Mouse (Mus musculus) forebrain, embryonic 10.5 days (tissue): ENCODE measurements around the gene Dhx38. TPM values are rescaled to one million over a fixed set of nuclear protein-coding genes. Genes with fewer than 3 reads are reported as not detected.

Experiments
- DNase-seq: peaks from one replicate; pipeline ENCODE4 v3.0.0-alpha.2; 2017; ENCODE audit warnings: low spot score; ENCODE audit errors: extremely low spot score
- H3K27ac ChIP-seq: fragments of 300-500 bp; sonication (generic); 2 replicates; pipeline ENCODE4 v1.5.1; 2016; ENCODE audit warnings: mild to moderate bottlenecking
- H3K27me3 ChIP-seq: fragments of 300-500 bp; sonication (generic); 2 replicates; pipeline ENCODE4 v1.6.1; 2016; ENCODE audit warnings: mild to moderate bottlenecking; ENCODE audit not compliant: poor library complexity, severe bottlenecking
- H3K36me3 ChIP-seq: fragments of 300-500 bp; sonication (generic); replicated peaks from 2 replicates; pipeline ENCODE4 v1.6.1; 2016; ENCODE audit warnings: mild to moderate bottlenecking, moderate library complexity
- H3K4me1 ChIP-seq: fragments of 300-500 bp; sonication (generic); 2 replicates; pipeline ENCODE4 v1.6.1; 2016
- H3K4me3 ChIP-seq: fragments of 300-500 bp; sonication (generic); 2 replicates; pipeline ENCODE4 v1.5.1; 2016; ENCODE audit warnings: mild to moderate bottlenecking, moderate library complexity
- H3K9me3 ChIP-seq: fragments of 300-500 bp; sonication (generic); 2 replicates; pipeline ENCODE4 v1.6.1; 2016; ENCODE audit warnings: mild to moderate bottlenecking, moderate library complexity
- WGBS: fragments of 180-500 bp; shearing (Covaris S2); methylation state at CpG from one replicate; pipeline ENCODE4 v1.1.7; 2016; 5-methylcytosine and 5-hydroxymethylcytosine counted together
- polyA plus RNA-seq: library from polyadenylated mRNA; unstranded; fragments of >200 nt; fragmentation: Nextera tagmentation; extraction: Ambion mirVana; gene quantifications from 2 replicates; pipeline ENCODE4 v1.2.1, GENCODE M21; 2016

Gene Dhx38
- polyA plus RNA-seq, 1 experiment from 2014 or later: 38.9 TPM

DNA sequence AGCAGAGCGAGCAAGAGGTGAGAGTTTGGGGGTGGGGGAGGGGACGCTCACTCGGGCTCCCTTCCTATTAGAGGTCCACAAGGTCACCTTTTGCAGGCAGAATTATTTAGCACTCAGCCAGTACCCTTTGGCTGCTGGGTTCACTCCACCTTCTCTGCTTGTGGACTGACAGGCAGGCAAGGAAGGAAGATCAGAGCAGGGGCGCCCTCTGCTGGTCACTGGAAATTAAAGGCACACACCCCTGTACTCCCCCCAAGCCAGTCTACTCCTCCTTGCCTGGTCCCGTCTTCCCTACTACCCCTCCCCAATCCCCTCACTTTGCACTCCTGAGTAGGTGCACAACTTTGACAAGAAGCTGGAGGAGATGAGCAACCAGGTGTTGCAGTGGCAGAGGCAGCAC is 29.0 kb downstream of the Dhx38 start:
- Histone ChIP-seq H3K27ac (peak overlapping the region; percentile 20; the same call in 1 of the 2 replicates), H3K36me3 (no peaks in the 10 kb centered on the region), H3K4me3 (peak overlapping the region; percentile 25; the same call in 1 of the 2 replicates), H3K27me3 (no peaks in the 10 kb centered on the region), H3K4me1 (peaks cover 12% of the 10 kb centered on the region), H3K9me3 (no peaks in the 10 kb centered on the region)
- DNase-seq: peak; percentile 85
- WGBS: 3% methylated on average over 5 of the region's 5 CpGs

DNA sequence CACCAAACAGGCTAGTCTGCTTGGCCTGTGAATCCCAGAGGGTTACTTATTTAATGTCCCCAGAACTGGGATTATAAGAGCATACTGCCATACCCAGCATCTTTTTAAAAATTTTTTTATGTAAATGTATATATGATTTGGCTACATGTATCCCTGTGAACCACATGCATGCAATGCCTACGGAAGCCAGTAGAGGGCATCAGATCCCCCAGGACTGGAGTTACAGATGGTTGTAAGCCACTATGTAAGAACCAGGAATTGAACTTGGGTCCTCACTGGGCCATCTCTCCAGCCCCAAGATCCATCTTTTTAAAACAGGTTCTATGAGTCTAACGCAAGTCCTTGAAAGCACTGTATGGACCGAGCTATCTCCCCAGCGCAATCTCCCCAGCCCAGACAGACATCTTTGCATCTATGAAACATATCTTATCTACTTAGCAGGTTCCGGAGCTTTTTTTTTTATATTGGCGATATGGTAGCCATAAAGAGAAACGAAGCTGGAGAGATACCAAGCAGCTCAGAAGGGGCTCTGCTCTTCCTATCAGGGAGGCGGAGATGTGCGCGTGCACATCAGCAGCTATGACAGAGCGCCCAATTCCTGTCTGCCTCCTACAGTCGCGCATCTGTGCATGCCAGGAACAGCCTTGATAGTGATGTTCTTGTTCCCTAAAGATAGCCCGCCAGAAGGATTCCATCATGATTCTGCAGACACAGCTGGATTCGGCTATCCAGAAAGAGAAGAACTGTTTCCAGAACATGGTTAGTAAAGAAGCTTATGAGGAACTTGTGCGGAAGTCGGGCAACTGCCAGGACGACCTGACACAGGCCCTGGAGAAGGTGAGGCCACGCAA is 30.3 kb downstream of the Dhx38 start:
- peak; percentile 39 for DNase-seq
- no peak overlapping the region for H3K4me3 ChIP-seq
- H3K27me3 ChIP-seq: no peaks in the 10 kb centered on the region
- H3K4me1 ChIP-seq: peaks cover 13% of the 10 kb centered on the region
- WGBS: 87% methylated on average over 19 of the region's 19 CpGs
- H3K27ac ChIP-seq: no peak overlapping the region
- no peaks in the 10 kb centered on the region for H3K9me3 ChIP-seq
- H3K36me3 ChIP-seq: no peaks in the 10 kb centered on the region

DNA sequence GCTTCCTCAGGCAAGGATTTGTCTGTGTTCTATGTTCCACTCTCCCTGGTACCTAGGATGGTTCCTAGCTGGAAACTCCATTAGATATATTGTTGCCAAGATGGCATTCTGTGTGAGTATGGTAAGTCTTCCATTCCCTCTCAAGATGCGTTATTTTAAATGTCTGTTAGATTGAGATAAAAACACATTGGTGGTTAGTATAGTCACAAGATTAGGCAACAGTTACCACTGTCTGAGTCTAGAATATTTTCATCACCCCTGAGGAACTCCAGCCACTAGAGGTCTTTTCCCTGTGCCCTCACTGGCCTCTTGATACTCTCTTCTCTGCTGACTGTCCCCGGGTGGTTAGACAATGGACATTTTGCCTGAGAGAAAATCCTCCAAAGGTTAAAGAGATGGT is 41.7 kb downstream of the Dhx38 start:
- no peak overlapping the region for H3K4me3 ChIP-seq
- no peak for DNase-seq
- 81% methylated on average over 2 of the region's 2 CpGs for WGBS
- H3K4me1 ChIP-seq: 0 out of 2 replicates have a peak, but pooled peaks cover 4% of the 10 kb centered on the region
- H3K9me3 ChIP-seq: 0 out of 2 replicates have a peak, but pooled peaks cover 3% of the 10 kb centered on the region
- no peaks in the 10 kb centered on the region for H3K36me3 ChIP-seq
- no peak overlapping the region for H3K27ac ChIP-seq
- H3K27me3 ChIP-seq: no peaks in the 10 kb centered on the region

DNA sequence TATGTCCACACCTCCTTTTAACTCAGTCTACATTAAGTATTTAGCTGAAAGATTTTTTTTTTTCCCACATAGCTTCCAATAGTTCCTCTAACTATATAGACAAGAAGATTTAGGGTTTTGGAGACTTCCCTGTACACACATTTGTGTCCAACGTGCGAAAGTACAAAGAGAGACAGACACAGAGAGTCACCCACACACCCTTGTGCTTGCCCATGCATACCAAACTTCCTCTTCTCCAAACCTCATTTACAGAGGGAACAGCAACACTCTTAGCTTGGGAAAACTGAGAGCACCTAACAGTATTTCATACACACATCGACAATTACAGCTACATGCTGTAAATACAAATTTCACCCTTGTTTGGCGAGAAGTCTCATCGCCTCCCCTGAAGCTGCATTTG is 60.1 kb downstream of the Dhx38 start:
- WGBS: 92% methylated on average over 5 of the region's 5 CpGs
- no peak for DNase-seq
- Histone ChIP-seq H3K27me3 (no peaks in the 10 kb centered on the region), H3K4me3 (no peak overlapping the region), H3K9me3 (no peaks in the 10 kb centered on the region), H3K36me3 (no peaks in the 10 kb centered on the region), H3K4me1 (no peaks in the 10 kb centered on the region), H3K27ac (no peak overlapping the region)

DNA sequence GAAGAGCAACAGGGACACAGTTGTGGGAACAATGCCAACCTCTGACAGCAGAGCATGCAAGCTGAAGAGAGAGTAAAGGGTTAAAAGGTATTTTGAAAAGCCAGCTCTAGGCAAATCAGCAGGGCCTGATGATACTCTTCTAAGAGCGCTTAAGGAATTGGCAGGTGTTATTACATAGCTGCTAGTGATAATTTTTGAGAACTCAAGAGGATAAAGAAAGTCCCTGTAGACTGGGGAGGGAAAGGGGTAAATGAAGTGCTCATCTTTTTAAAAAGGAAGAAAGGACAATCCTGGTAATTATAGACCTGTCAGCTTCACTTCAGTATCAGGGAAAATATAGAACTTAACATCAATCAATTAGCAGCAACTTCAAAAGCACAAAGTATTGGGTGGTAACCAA is 62.1 kb downstream of the Dhx38 start:
- 72% methylated on average over 1 of the region's 1 CpGs for WGBS
- no peaks in the 10 kb centered on the region for H3K9me3 ChIP-seq

DNA sequence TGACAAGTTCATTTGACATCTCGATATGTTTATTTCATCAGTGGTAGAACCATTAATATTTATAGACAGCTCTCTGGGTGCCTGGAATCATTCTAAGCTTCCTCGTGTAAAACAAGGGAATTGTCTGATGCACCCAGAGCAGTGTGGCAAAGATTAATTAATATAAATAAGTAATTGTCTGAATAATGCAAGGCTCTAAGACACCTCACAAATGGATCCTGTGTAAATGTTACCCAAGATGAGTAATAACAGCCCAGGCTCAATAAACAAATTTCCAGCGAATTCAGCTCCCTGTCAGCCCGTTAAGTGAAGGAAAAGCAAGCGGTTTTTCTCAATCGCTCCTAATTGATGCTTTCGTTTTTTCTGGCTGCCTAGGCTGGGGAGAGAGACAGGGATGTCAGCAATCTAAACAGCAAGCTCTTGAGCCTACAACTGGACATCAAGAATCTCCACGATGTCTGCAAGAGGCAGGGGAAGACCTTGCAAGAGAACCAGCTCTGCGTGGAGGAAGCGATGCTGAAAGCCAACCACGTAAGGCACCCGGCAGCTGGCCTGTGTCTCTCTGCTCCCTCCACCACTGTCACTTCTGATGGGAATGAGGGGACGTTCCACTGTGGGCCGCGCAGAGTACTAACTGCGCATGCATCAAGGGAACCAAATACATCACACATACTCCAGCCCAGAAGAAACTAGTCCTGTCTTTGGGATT is 66.5 kb downstream of the Dhx38 start:
- Histone ChIP-seq H3K36me3 (no peaks in the 10 kb centered on the region), H3K4me1 (no peaks in the 10 kb centered on the region; the same call in 1 of the 2 replicates), H3K27ac (no peak overlapping the region), H3K9me3 (no peaks in the 10 kb centered on the region), H3K27me3 (no peaks in the 10 kb centered on the region), H3K4me3 (no peak overlapping the region)
- 91% methylated on average over 16 of the region's 16 CpGs for WGBS
- DNase-seq: no peak

More for the DNA sequence above, 62.1 kb downstream of the Dhx38 start:
- Histone ChIP-seq H3K4me3 (no peak overlapping the region), H3K27me3 (no peaks in the 10 kb centered on the region), H3K36me3 (no peaks in the 10 kb centered on the region), H3K27ac (no peak overlapping the region), H3K4me1 (no peaks in the 10 kb centered on the region)
- no peak for DNase-seq

Other genes starting within 250 kb of the Dhx38 start
- 0.09 TPM in 2 replicates for gene Pmfbp1, start 71.8 kb downstream of the Dhx38 start, polyA plus RNA-seq
- 25.7 and 27.4 TPM in 2 replicates for gene Txnl4b, start within 50 bp of the Dhx38 start, polyA plus RNA-seq
- 0.93 and 1.0 TPM in 2 replicates for gene Hp, start 13.3 kb upstream of the Dhx38 start, polyA plus RNA-seq
- gene Dhodh, start 42.8 kb upstream of the Dhx38 start, polyA plus RNA-seq: 55.4 and 58.7 TPM in 2 replicates
- gene Pkd1l3, start 48.7 kb upstream of the Dhx38 start, polyA plus RNA-seq: 0.18 and 0.21 TPM in 2 replicates
- 145 and 150 TPM in 2 replicates for gene Ist1, start 127.4 kb upstream of the Dhx38 start, polyA plus RNA-seq
- gene Zfp821, start 139.7 kb upstream of the Dhx38 start, polyA plus RNA-seq: 33.4 and 36.8 TPM in 2 replicates
- gene Atxn1l, start 171.9 kb upstream of the Dhx38 start, polyA plus RNA-seq: 8.6 and 8.7 TPM in 2 replicates
- 49.4 and 49.8 TPM in 2 replicates for gene Ap1g1, start 212.7 kb upstream of the Dhx38 start, polyA plus RNA-seq